Mouse (Mus musculus): ENCODE measurements around the gene Ptpn14. TPM values are rescaled to one million over a fixed set of nuclear protein-coding genes. Genes with fewer than 3 reads are reported as not detected.

The Ptpn14 gene
- total and polyA plus RNA-seq, 2 experiments from 2014 or later = 4.2 to 23.5 TPM

DNA sequence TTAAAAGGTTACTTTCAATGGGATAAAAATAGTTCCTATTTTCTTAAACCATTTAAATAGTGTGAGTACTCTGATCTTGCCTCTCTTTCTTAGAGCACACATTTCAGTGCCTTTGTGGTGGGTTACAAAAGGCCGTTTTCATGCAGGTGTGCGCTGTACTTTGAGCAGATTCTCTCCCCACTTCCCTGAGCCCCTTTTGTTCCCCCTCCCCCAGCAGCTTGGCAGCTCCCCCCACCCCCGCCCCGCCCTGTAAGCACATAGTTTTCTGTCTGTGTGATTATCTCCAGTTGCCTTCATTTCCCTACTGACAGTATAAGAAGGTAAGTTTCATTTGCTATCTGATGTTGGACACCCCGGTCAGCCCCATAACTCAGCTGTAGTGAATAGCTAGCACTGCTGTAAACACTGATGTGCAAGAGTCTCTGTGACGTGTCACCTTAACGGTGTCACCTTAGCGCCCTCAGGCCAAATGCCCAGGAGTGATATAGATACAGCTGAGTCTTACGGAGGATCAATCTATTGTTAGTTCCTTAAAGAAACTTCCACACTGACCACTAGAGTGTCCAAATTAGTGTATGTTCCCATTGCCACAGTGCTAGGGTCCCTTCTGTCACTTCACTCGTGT is 53.8 kb downstream of the Ptpn14 start:
- Histone ChIP-seq H3K27ac (ENCODE audit: low read depth) (no peak overlapping the region; the same call in 1 of the 2 replicates), H3K4me2 (ENCODE audit: low read depth, low read length) (no peak overlapping the region; the same call in 1 of the 2 replicates), H3K4me1 (ENCODE audit: control insufficient read depth, insufficient read depth) (peaks cover 35% of the 10 kb centered on the region), H3K9ac (replicated peaks; ENCODE audit: low read depth, low read length) (no peak overlapping the region), H3K36me3 (replicated peaks; ENCODE audit: control insufficient read depth, insufficient read depth, low read length) (no peaks in the 10 kb centered on the region), H3K4me3 (ENCODE audit: low read depth, low read length) (no peak overlapping the region), H3K9me3 (replicated peaks; ENCODE audit: control insufficient read depth, low read length) (no peaks in the 10 kb centered on the region), H3K27me3 (ENCODE audit: control insufficient read depth, insufficient read depth, low read length) (no peaks in the 10 kb centered on the region)
- DNase-seq (ENCODE audit: low spot score) (no peak), ATAC-seq (ENCODE audit: insufficient read depth, low read depth) (no peak)
- TF ChIP-seq EP300 (IDR thresholded peaks at IDR 0.05; ENCODE audit: low read depth) (no peak), CTCF (IDR thresholded peaks at IDR 0.05; ENCODE audit: low read depth) (no peak)
- 69% methylated on average over 10 of the region's 10 CpGs for WGBS

DNA sequence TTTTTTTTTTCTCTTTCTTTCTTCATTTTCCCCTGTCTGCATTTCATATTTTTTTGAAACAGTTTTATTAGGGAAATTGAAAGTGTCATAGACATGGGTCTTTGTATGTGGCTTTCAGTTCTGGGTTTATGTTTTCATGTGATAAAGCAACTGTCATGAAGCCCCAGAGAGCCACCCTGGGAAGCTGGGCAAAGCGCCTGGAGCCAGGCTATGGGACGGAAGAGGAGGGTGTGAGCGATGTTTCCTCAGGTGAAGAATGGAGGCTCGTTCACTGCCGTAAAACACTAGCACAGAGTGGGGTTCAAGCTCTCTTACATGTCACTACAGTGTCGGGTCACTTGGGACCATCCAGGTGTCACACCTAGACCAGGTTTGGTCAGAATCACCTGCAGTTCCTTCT is 54.6 kb downstream of the Ptpn14 start:
- no peak for DNase-seq (ENCODE audit: low spot score)
- Histone ChIP-seq H3K9me3 (replicated peaks; ENCODE audit: control insufficient read depth, low read length) (no peaks in the 10 kb centered on the region), H3K36me3 (replicated peaks; ENCODE audit: control insufficient read depth, insufficient read depth, low read length) (no peaks in the 10 kb centered on the region), H3K4me1 (ENCODE audit: control insufficient read depth, insufficient read depth) (peaks cover 35% of the 10 kb centered on the region), H3K4me2 (ENCODE audit: low read depth, low read length) (peak overlapping the region; percentile 49), H3K4me3 (ENCODE audit: low read depth, low read length) (peak overlapping the region; percentile 16; the same call in 1 of the 2 replicates), H3K27me3 (ENCODE audit: control insufficient read depth, insufficient read depth, low read length) (no peaks in the 10 kb centered on the region), H3K9ac (replicated peaks; ENCODE audit: low read depth, low read length) (0 out of 2 replicates have a peak overlapping the region, but pooled peaks have one; percentile 17), H3K27ac (ENCODE audit: low read depth) (0 out of 2 replicates have a peak overlapping the region, but pooled peaks have one; percentile 3)
- no peak for TF ChIP-seq CTCF (IDR thresholded peaks at IDR 0.05; ENCODE audit: low read depth)
- TF ChIP-seq EP300 (IDR thresholded peaks at IDR 0.05; ENCODE audit: low read depth) = no peak
- ATAC-seq (ENCODE audit: insufficient read depth, low read depth) = no peak
- WGBS = 50% methylated on average over 6 of the region's 6 CpGs

DNA sequence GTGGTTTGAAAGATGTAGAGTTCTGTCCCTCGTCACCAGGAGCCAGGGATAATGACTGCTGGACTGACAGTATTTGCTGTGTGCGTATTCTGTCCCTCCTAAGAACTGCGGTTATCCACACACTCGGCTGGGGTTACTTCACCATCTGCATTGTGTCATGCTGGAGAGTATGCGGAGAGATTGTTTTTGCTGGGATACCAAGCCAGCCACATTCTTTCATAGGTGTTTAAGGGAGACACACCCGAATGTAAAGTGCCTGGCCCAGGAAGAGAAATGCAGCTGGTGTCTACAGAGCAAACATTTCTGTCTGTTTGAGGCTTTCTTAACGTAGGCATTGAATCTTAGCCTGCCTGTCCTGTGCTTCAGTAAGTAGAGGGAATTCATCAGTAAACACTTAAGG is 56.4 kb downstream of the Ptpn14 start:
- H3K4me2 ChIP-seq (ENCODE audit: low read depth, low read length) = no peak overlapping the region
- no peak overlapping the region for H3K4me3 ChIP-seq (ENCODE audit: low read depth, low read length)
- TF ChIP-seq EP300 (IDR thresholded peaks at IDR 0.05; ENCODE audit: low read depth) (no peak), CTCF (IDR thresholded peaks at IDR 0.05; ENCODE audit: low read depth) (no peak)
- 42% methylated on average over 7 of the region's 7 CpGs for WGBS
- H3K9me3 ChIP-seq (replicated peaks; ENCODE audit: control insufficient read depth, low read length) = no peaks in the 10 kb centered on the region
- no peaks in the 10 kb centered on the region for H3K27me3 ChIP-seq (ENCODE audit: control insufficient read depth, insufficient read depth, low read length)
- DNase-seq (ENCODE audit: low spot score) (no peak), ATAC-seq (ENCODE audit: insufficient read depth, low read depth) (no peak)
- H3K36me3 ChIP-seq (replicated peaks; ENCODE audit: control insufficient read depth, insufficient read depth, low read length) = 0 out of 2 replicates have a peak, but pooled peaks cover 5% of the 10 kb centered on the region
- peaks cover 20% of the 10 kb centered on the region for H3K4me1 ChIP-seq (ENCODE audit: control insufficient read depth, insufficient read depth)
- H3K27ac ChIP-seq (ENCODE audit: low read depth) = no peak overlapping the region
- H3K9ac ChIP-seq (replicated peaks; ENCODE audit: low read depth, low read length) = no peak overlapping the region

DNA sequence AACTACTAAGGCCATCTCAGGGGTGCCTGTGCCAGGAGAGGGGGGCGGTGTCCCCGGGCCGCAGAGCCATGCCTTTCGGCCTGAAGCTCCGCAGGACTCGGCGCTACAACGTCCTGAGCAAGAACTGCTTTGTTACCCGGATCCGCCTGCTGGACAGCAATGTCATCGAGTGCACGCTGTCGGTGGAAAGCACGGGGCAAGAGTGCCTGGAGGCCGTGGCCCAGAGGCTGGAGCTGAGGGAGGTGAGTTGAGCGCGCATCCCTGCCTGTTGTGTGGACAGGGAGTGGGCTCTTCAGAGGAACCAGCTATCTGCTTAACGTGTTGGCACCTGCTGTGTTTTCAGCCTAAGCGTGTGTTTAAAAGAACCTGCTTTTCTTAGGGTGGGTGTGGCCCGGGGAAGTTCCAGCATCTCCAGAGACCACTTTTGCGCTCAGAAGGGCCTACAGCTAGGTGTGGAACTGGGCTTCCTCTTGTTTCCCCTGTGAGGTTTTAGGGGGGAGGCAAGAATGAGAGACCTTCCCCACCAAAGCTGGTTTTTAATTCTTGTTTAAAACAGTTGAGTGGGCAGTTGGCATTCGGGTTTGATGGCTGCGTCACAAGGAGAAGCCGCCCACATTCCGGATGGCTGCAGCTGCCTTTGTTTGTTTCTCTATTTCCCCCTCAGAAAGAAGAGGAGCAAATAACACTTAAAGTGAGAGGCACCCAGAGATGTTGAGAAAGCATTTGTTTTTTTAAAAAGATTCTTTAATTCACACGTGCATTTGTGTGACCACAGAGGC is 58.8 kb downstream of the Ptpn14 start:
- Histone ChIP-seq H3K4me2 (ENCODE audit: low read depth, low read length) (no peak overlapping the region), H3K9me3 (replicated peaks; ENCODE audit: control insufficient read depth, low read length) (no peaks in the 10 kb centered on the region), H3K4me3 (ENCODE audit: low read depth, low read length) (no peak overlapping the region), H3K9ac (replicated peaks; ENCODE audit: low read depth, low read length) (no peak overlapping the region), H3K36me3 (replicated peaks; ENCODE audit: control insufficient read depth, insufficient read depth, low read length) (peaks cover 17% of the 10 kb centered on the region; the same call in 1 of the 2 replicates), H3K4me1 (ENCODE audit: control insufficient read depth, insufficient read depth) (peaks cover 18% of the 10 kb centered on the region), H3K27me3 (ENCODE audit: control insufficient read depth, insufficient read depth, low read length) (no peaks in the 10 kb centered on the region), H3K27ac (ENCODE audit: low read depth) (no peak overlapping the region)
- ATAC-seq (ENCODE audit: insufficient read depth, low read depth) = no peak
- 68% methylated on average over 26 of the region's 26 CpGs for WGBS
- no peak for DNase-seq (ENCODE audit: low spot score)
- TF ChIP-seq CTCF (IDR thresholded peaks at IDR 0.05; ENCODE audit: low read depth) (no peak), EP300 (IDR thresholded peaks at IDR 0.05; ENCODE audit: low read depth) (no peak)

DNA sequence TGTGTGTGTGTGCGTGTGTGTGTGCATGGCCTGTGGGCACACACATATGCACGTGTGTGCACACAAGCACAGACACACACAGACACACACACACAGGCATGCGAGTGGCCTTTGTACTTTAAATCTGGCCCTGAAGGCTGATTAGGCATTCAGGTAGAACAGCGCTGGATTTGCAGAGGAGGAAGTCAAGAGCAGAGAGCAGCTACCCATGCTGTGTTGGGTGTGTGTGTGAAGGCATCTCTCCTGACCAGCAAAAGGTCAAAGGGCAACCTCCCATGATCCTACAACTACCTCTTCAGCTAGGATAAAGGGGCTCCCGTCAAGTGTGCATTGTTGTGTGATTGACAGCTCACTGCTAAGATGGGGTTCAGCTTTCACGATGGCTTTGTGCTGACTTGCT is 61.5 kb downstream of the Ptpn14 start:
- no peak overlapping the region for H3K4me2 ChIP-seq (ENCODE audit: low read depth, low read length)
- no peak overlapping the region for H3K4me3 ChIP-seq (ENCODE audit: low read depth, low read length)
- WGBS = 79% methylated on average over 6 of the region's 6 CpGs
- peaks cover 5% of the 10 kb centered on the region for H3K4me1 ChIP-seq (ENCODE audit: control insufficient read depth, insufficient read depth)
- H3K9me3 ChIP-seq (replicated peaks; ENCODE audit: control insufficient read depth, low read length) = no peaks in the 10 kb centered on the region
- H3K36me3 ChIP-seq (replicated peaks; ENCODE audit: control insufficient read depth, insufficient read depth, low read length) = peaks cover 21% of the 10 kb centered on the region; the same call in 1 of the 2 replicates
- DNase-seq (ENCODE audit: low spot score) = no peak
- no peak for TF ChIP-seq CTCF (IDR thresholded peaks at IDR 0.05; ENCODE audit: low read depth)
- TF ChIP-seq EP300 (IDR thresholded peaks at IDR 0.05; ENCODE audit: low read depth) = no peak
- no peak for ATAC-seq (ENCODE audit: insufficient read depth, low read depth)
- H3K27me3 ChIP-seq (ENCODE audit: control insufficient read depth, insufficient read depth, low read length) = no peaks in the 10 kb centered on the region
- no peak overlapping the region for H3K27ac ChIP-seq (ENCODE audit: low read depth)
- no peak overlapping the region for H3K9ac ChIP-seq (replicated peaks; ENCODE audit: low read depth, low read length)
